ENCODE assay signal across 16 mouse cellular contexts in the genomic region with DNA sequence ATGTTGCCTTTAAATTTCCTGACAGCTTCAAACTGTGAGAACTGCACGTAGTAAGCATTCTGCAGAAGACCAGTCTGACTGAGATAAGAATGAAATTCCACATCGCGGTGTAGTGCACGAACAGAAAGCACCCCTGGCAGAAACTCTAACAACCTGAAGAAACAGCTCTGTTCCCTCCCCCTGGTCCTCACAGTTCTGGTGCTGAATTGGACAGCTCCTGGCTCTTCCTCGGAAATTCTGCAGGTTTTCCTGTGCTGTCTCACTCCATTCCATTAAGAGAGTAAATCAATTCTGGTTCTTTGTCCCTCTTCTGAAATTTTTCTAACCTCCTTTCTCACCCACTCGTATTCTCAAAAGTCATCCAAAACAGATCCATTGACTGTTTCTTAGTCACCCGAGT. TPM values are rescaled to one million over a fixed set of nuclear protein-coding genes. Genes with fewer than 3 reads are reported as not detected.
DNase-seq lines count a peak whose midpoint lies in the region; ATAC-seq and TF ChIP-seq lines count a peak whose summit lies in the region.
"Had no signal": no experiment of that assay in that cellular context is flagged by ENCODE, and none has a peak within 500 bp of the region (broad histone marks: within the 10 kb centered on the region; RNA-seq: fewer than 3 reads in every experiment).

No protein-coding gene starts in this region.

- no peaks in the 10 kb centered on the region for H3K27me3 ChIP-seq in liver, postnatal 0 days (ENCODE audit: insufficient read depth, low read length)
- no peaks in the 10 kb centered on the region for H3K27me3 ChIP-seq in limb, embryonic 10.5 days (ENCODE audit: low read depth, poor library complexity, severe bottlenecking)
- H3K27me3 ChIP-seq: intestine, embryonic 15.5 days; liver, embryonic 13.5 days had no signal

- H3K9me3 ChIP-seq in liver, postnatal 0 days (ENCODE audit: low read length) = no peaks in the 10 kb centered on the region
- no peaks in the 10 kb centered on the region for H3K9me3 ChIP-seq in limb, embryonic 10.5 days (replicated peaks)
- H3K9me3 ChIP-seq: intestine, embryonic 15.5 days; liver, embryonic 13.5 days; midbrain, embryonic 13.5 days had no signal

- no peak overlapping the region for H3K27ac ChIP-seq in liver, postnatal 0 days (ENCODE audit: low read depth)
- no peak overlapping the region for H3K27ac ChIP-seq in limb, embryonic 10.5 days
- H3K27ac ChIP-seq: intestine, embryonic 15.5 days; liver, embryonic 13.5 days; midbrain, embryonic 13.5 days had no signal

- ATAC-seq in liver, postnatal 0 days = no peak
- ATAC-seq: intestine, embryonic 15.5 days; midbrain, embryonic 13.5 days had no signal

- WGBS in liver, postnatal 0 days (ENCODE audit: insufficient replicate concordance) = 20% methylated on average over 7 of the region's 7 CpGs
- WGBS in limb, embryonic 10.5 days = 35% methylated on average over 7 of the region's 7 CpGs

- H3K4me1 ChIP-seq in liver, postnatal 0 days (ENCODE audit: insufficient read depth) = no peaks in the 10 kb centered on the region
- no peaks in the 10 kb centered on the region for H3K4me1 ChIP-seq in limb, embryonic 10.5 days
- H3K4me1 ChIP-seq: intestine, embryonic 15.5 days; liver, embryonic 13.5 days had no signal

- TF ChIP-seq CTCF in liver, postnatal 0 days (IDR thresholded peaks at IDR 0.05; ENCODE audit: low read depth) = no peak

- H3K9ac ChIP-seq in liver, postnatal 0 days (replicated peaks) = no peak overlapping the region
- H3K9ac ChIP-seq: intestine, embryonic 15.5 days; liver, embryonic 13.5 days; midbrain, embryonic 13.5 days had no signal

- no peak overlapping the region for H3K4me3 ChIP-seq in liver, postnatal 0 days (ENCODE audit: low read depth, low read length)
- H3K4me3 ChIP-seq in limb, embryonic 10.5 days = no peak overlapping the region
- H3K4me3 ChIP-seq: intestine, embryonic 15.5 days; liver, embryonic 13.5 days; midbrain, embryonic 13.5 days had no signal

- H3K4me2 ChIP-seq in liver, postnatal 0 days (ENCODE audit: low read depth, low read length) = no peak overlapping the region
- H3K4me2 ChIP-seq: heart, embryonic 11.5 days; intestine, embryonic 15.5 days; liver, embryonic 13.5 days; midbrain, embryonic 13.5 days had no signal

- peak; percentile 37 for DNase-seq in adrenal gland, postnatal 14 days
- DNase-seq in adrenal gland, postnatal 4 days (ENCODE audit: low spot score in 2 of 2) = no peak
- DNase-seq in liver (peak; percentile 9), R1 (ENCODE audit: low read depth, low spot score) (peak; percentile 44)
- no peak for DNase-seq in liver, postnatal 0 days
- peak; percentile 47 for DNase-seq in limb, embryonic 10.5 days (ENCODE audit: low spot score)
- no peak for DNase-seq in spleen, adult 18-20 months
- no peak for DNase-seq in thymus, adult 18-20 months
- DNase-seq: adrenal gland, postnatal 25 days; cerebellum, adult 8-10 months; layer of hippocampus, adult 9-11 months; liver, embryonic 13.5 days had no signal

- no peaks in the 10 kb centered on the region for H3K36me3 ChIP-seq in liver, postnatal 0 days (replicated peaks; ENCODE audit: insufficient read depth, low read length)
- no peaks in the 10 kb centered on the region for H3K36me3 ChIP-seq in limb, embryonic 10.5 days
- H3K36me3 ChIP-seq: intestine, embryonic 15.5 days; liver, embryonic 13.5 days; midbrain, embryonic 13.5 days had no signal

- no peak for TF ChIP-seq EP300 in liver, postnatal 0 days (IDR thresholded peaks at IDR 0.05; ENCODE audit: low read depth)

RNA-seq across cellular contexts. Expression of a gene that starts 43.6 kb away (rescaled TPM):
- total RNA-seq in adrenal gland, postnatal 14 days (2021) = 0.49 and 0.89 TPM in 2 replicates
- total RNA-seq in adrenal gland, postnatal 4 days (2021) = under 1 TPM; 0.67 to 0.79 TPM
- polyA plus RNA-seq in liver, postnatal 0 days (2015; fragmentation: Nextera tagmentation; extraction: Ambion mirVana) = not detected in 2 replicates
- polyA plus RNA-seq in limb, embryonic 10.5 days (2016; fragmentation: Nextera tagmentation; extraction: Ambion mirVana) = 0.85 and 2.6 TPM in 2 replicates
- total RNA-seq: adrenal gland, postnatal 25 days had no signal
- polyA plus RNA-seq: spleen, adult 2 months had no signal

Comparison
In these comparisons a context has a peak if more than half of its experiments do, and no peak if none do; other contexts are left out.
1. DNase-seq: peak in adrenal gland, postnatal 14 days (single experiment), liver (single experiment), R1 (single experiment) and limb, embryonic 10.5 days (single experiment); none in adrenal gland, postnatal 4 days (0 of 2), liver, postnatal 0 days (single experiment), spleen, adult 18-20 months (0 of 2) and thymus, adult 18-20 months (0 of 2).